Mouse (Mus musculus) cortical plate, adult 2 months (tissue): ENCODE data around the gene Ifne.

Experiments used
- CTCF ChIP-seq: fragments of 200-500 bp; IDR thresholded peaks from 2 replicates; pipeline ENCODE4 v1.5.1; 2011; ENCODE audit warnings: mild to moderate bottlenecking, control low read depth, low read length; ENCODE audit not compliant: insufficient read depth; ENCODE audit errors: extremely low read depth
- POLR2A ChIP-seq: fragments of 200-500 bp; IDR thresholded peaks from 2 replicates; pipeline ENCODE4 v1.6.1; 2011; ENCODE audit warnings: mild to moderate bottlenecking, low read length, control low read depth; ENCODE audit not compliant: insufficient read depth; ENCODE audit errors: extremely low read depth

DNA sequence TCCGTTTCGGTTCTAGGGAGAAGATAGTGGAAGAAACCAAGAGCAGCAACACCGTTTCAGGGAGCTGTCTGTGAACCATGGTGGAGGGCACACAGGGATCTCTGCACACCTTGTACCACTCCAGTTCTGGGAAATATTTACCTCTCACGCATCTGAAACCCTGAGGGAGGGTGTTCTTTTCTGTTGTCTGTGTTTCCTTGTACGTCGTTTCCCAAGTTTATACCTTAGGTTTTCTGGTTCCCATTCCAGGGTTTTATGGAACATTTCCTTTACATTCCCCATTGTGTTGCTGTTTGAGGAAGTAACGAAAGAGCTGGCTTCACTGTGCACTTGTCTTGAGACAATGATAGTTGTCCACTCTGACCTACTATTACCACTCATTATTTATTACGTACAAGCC is at the start of gene Ifne:
- no peak for TF ChIP-seq CTCF
- no peak for TF ChIP-seq POLR2A
